Mouse (Mus musculus) embryonic stem cell, embryonic (primary cell): Measurements from ENCODE around the gene Trib3.
"Not testable (repeated sequence)": the region's sequence is repeated elsewhere in the genome, so short reads cannot be mapped to it uniquely, and the experiment has no call there.

Experiments used
- CTCF ChIA-PET, 4 experiments: fragments of 300-600 bp in 2 of 4; fragments of 350-600 bp in 2 of 4; sonication (Branson Sonifier 250); formaldehyde crosslinking; loops; one replicate each; lab custom pipeline; 2022; ENCODE audit warnings: inconsistent platforms in 2 of 4; lab: Charles Lee
- POLR2A ChIA-PET, 4 experiments: fragments of 300-600 bp in 2 of 4; fragments of 350-600 bp in 2 of 4; sonication (Branson Sonifier 250); formaldehyde crosslinking; loops; one replicate each; lab custom pipeline; 2022; ENCODE audit warnings: antibody characterized with exemption in 4 of 4, inconsistent platforms in 1 of 4; lab: Charles Lee

The Trib3 gene

DNA sequence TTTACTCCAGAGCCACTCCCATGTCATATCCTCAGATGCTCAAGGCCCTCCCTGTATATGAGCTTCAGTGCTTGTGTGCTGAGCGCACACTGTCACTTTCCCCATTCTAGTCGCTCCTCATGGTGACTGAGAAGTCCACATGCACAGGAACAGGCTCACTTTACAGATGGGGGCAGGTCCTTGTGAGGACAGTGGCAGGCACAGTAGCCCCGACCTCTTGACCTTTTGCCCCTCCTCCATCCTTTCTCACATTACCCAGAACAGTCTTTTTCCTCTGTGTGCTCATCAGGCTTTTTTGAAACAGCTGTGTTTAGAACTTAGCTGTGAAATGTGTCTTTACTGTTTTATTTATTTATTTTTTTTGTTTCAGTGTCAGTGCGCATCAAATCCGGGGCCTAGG is 40.1 kb downstream of the Trib3 start:
- POLR2A ChIA-PET, result interaction anchor here in 3 of 4 experiments (0.6 to 1.8 kb wide), 7 partner anchors 9 to 40 kb away, joined by 3 to 6 read pairs (median 4); partner anchors contain the start of genes Tbc1d20 (in 2 of the 3) and Trib3 (in 1 of the 3)
- CTCF ChIA-PET, result interaction anchor here (0.6 to 1.0 kb wide), 4 partner anchors 19 to 298 kb away, joined by 3 to 6 read pairs (median 4); no protein-coding TSS in a partner anchor

DNA sequence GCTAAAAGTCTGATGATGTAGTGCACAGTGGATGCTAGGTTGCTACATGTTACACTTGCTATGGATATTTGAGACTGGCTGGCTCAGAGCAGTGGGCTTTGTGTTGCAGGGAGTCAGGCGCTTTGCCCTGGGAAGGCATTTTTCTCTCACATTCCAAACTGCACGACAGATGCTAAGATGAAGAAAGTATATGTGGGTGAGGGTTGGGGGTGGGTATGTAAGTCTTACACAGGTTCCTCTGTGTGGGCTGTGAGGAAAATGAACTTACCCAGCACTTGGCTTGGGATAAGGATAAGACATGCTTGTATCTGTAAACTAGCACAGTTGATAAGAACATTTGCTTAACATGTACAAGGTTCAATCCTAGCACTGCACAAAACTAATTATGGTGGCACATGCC is 41.0 kb downstream of the Trib3 start:
- CTCF ChIA-PET, result no interaction called here
- POLR2A ChIA-PET, result interaction anchor here in 1 of 4 experiments (1.9 to 3.0 kb wide), 2 partner anchors 9 to 41 kb away, joined by 6 to 15 read pairs; partner anchors contain the start of gene Trib3

- CTCF ChIA-PET, result interaction anchor here (0.6 to 3.7 kb wide), 10 partner anchors 45 to 1930 kb away, joined by 3 to 17 read pairs (median 4); partner anchors contain the start of gene Trib3 (in 2 of the 4)
These were observed 49.3 kb downstream of the Trib3 start for GRCm38 (mm10) chr2:152294541-152294940.

GRCm38 (mm10) chr2:152293727-152294475 is 49.9 kb downstream of the Trib3 start, which contains the start of gene Tbc1d20:
Gene Tbc1d20, plus strand, starts transcription at chr2:152293828.
- CTCF ChIA-PET, result interaction anchor here (0.5 to 3.7 kb wide), 16 partner anchors 16 to 1931 kb away, joined by 3 to 17 read pairs (median 4); partner anchors contain the start of genes Trib3 (in 2 of the 4) and Rbck1 (in 1 of the 4)

More at GRCm38 (mm10) chr2:152294541-152294940, 49.3 kb downstream of the Trib3 start:
- POLR2A ChIA-PET, result interaction anchor here (0.6 to 9.7 kb wide), 59 partner anchors 9 to 747 kb away, joined by 3 to 98 read pairs (median 5); partner anchors contain the start of genes Trib3 (in 4 of the 4), Csnk2a1 (in 1 of the 4), Mcts2 (in 1 of the 4) and Nrsn2 (in 1 of the 4)

DNA sequence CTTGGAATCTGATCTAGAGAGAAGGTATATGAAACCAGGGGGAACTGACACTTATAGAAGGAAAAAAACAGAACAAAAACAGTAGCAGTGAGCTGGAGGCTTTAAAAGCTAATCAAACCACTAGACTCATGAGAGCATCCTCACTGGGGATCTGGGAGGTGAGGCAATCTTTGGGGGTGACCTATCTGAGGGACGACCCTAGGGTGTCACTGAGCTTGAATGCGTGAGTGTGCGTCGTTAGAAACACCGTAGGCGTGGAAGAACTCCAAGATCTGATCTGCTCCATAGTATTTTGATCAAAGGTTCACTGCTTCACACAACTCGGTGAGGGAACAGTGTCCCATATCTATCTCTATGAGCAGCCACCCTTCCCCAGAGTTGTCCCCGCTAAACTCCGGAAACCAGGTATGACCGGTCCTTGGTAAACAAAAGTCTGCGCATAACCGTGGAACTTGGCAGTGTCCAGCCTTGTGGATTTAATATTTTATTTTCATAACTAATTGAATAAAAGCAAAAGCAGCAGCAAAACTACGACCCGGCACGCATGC is 50.6 kb downstream of the Trib3 start:
- ChIA-PET POLR2A (interaction anchor here (0.5 to 9.7 kb wide), 78 partner anchors 8 to 1388 kb away, joined by 3 to 98 read pairs (median 4); partner anchors contain the start of genes Csnk2a1 (in 3 of the 4), Trib3 (in 3 of the 4), Rbck1 (in 2 of the 4) and Tcf15 (in 2 of the 4)), CTCF (interaction anchor here (0.5 to 3.7 kb wide), 12 partner anchors 15 to 264 kb away, joined by 3 to 17 read pairs (median 5); partner anchors contain the start of genes Trib3 (in 2 of the 4) and Rbck1 (in 1 of the 4))

More at GRCm38 (mm10) chr2:152293727-152294475, 49.9 kb downstream of the Trib3 start, which contains the start of gene Tbc1d20:
- POLR2A ChIA-PET, result interaction anchor here (0.5 to 9.7 kb wide), 93 partner anchors 8 to 1389 kb away, joined by 3 to 98 read pairs (median 4); partner anchors contain the start of genes Trib3 (in 4 of the 4), Csnk2a1 (in 3 of the 4), Rbck1 (in 2 of the 4) and Tcf15 (in 2 of the 4)

DNA sequence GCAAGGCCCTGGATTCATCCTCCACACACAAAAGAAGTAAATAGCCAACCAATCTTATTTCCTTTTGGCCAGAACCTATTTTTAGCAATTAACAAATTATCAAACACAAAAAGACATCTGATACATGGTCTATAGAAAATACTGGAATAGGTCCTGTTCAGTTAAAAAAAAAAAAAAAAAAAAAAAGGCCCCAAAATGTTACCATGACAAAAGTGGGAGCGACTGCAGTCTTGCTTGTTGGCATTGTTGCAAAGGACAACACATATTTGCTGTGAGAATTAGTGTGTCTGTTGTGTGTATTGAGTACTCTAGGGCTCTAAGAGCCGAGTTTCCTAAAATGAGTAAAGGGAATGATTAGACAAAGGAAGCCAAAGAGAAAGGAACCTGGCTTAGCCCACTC is 51.4 kb downstream of the Trib3 start:
- POLR2A ChIA-PET, result interaction anchor here in 3 of 4 experiments (0.6 to 9.7 kb wide), 15 partner anchors 8 to 268 kb away, joined by 3 to 98 read pairs (median 7); partner anchors contain the start of genes Rbck1 (in 1 of the 3) and Trib3 (in 1 of the 3)

DNA sequence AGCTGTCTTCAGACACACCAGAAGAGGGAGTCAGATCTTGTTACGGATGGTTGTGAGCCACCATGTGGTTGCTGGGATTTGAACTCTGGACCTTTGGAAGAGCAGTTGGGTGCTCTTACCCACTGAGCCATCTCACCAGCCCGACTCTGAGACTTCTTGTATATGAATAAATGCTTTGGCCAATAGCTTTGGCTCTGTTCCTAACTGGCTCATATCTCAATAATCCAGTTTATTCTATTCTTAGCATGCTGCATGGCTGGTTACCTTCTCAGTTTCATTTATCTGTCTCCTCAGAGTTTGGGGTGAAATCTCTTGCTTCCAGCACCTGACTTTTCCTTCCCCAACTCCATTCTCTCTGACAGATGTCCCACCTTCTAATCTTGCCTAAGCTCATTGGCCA is 54.2 kb downstream of the Trib3 start:
- POLR2A ChIA-PET, result interaction anchor here in 2 of 4 experiments (0.8 to 9.7 kb wide), 4 partner anchors 9 to 74 kb away, joined by 3 to 98 read pairs (median 3); partner anchors contain the start of gene Trib3 (in 1 of the 2)
- CTCF ChIA-PET, result not testable (repeated sequence)

More for the DNA sequence above, 51.4 kb downstream of the Trib3 start:
- CTCF ChIA-PET, result interaction anchor here in 1 of 4 experiments (0.6 kb wide), 1 partner anchor 76 kb away, joined by 3 read pairs; no protein-coding TSS in a partner anchor

DNA sequence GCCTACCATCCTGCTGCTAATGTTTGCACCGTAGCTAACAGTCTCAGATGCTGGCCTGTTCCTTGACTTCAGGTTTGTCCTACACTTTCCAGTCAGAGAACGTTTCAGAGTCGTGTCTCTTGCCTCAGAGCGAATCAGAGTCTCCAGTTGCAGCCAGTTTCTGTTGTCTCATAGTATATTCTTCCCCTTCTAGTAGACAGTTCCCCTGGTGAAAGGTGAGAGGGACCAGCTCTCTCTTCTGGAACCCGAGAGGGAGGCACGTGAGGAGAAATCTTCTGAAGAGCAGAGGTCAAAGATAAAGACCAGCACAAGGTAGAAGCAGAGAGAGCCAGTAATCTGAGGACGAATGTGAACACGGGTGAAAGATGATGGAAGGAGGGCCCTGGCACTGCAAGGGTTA is 55.8 kb downstream of the Trib3 start:
- POLR2A ChIA-PET, result interaction anchor here in 3 of 4 experiments (0.6 to 9.7 kb wide), 5 partner anchors 44 to 218 kb away, joined by 3 to 98 read pairs (median 3); partner anchors contain the start of gene Trib3 (in 1 of the 3)
- CTCF ChIA-PET, result interaction anchor here in 1 of 4 experiments (0.6 kb wide), 1 partner anchor 139 kb away, joined by 5 read pairs; no protein-coding TSS in a partner anchor

- CTCF ChIA-PET, result interaction anchor here in 2 of 4 experiments (0.6 to 0.8 kb wide), 2 partner anchors 56 to 138 kb away, joined by 3 to 5 read pairs; no protein-coding TSS in a partner anchor
- POLR2A ChIA-PET, result interaction anchor here in 2 of 4 experiments (0.6 to 9.7 kb wide), 3 partner anchors 44 to 218 kb away, joined by 3 to 98 read pairs (median 3); partner anchors contain the start of gene Trib3 (in 1 of the 2)
These were observed 56.3 kb downstream of the Trib3 start for GRCm38 (mm10) chr2:152287560-152287959.
